Mouse (Mus musculus) testis, postnatal 14 days (tissue): ENCODE measurements around the gene Arv1.
A peak's percentile ranks its signal among the peaks of the same experiment; 100 is the strongest.

Experiments used
- DNase-seq: peaks from one replicate; pipeline ENCODE4 v3.0.0; 2021; ENCODE audit warnings: low spot score

The Arv1 gene

DNA sequence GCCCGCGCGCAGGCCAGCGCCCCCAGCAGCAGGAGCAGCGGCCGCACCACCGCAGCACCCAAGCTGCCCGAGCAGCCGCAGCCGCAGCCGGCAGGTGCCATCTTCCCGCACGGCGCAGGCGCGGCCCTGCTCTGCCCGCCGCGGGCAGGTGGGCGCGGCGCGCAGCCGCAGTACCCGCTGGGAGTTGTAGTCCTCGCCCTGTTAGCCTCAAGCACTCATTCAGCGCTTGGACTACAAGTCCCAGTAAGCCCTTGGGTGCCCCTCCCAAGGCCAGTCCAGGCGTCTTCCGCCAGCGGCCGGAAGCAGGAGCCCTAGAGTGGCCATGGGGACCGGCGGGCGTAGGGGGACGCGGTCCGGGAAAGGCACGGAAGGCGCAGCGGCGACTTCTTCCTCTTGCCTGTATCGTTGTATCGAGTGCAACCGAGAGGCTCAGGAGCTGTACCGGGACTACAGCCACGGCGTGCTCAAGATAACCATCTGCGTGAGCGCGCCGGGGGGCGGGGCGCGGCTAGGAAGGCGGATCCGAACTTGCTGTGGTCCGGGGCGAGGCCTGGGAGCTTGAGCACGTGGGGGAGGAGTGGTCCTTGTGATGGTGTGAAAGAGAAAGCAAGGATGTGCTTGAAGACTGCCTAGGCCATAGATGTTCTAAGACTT, at the start of gene Arv1, which contains the start of gene Ttc13:
Gene Arv1, plus strand, starts transcription at position 278 of the 654 bp plus-strand sequence.
Gene Ttc13, minus strand, starts transcription at position 122 of the 654 bp plus-strand sequence.
- peak; percentile 98 for DNase-seq

DNA sequence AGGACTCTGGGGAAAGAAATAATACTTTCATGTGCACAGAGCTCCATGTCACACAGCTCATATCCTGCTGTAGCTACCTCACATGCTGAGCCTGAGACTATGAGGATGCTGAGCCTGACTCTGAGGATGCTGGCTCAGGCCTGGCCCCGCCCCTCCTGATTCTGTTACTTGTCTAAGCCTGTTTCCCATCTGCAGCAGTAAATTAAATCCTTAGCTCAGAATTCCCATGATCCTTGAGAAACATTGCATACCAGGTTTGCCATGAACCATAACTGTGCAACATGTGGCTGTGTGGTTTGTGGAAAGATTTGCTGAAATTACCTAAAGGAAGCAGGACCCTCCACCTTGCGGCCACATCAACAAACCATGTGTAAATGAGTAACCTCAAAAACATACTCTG, 49.6 kb upstream of the Arv1 start:
- DNase-seq, result no peak

DNA sequence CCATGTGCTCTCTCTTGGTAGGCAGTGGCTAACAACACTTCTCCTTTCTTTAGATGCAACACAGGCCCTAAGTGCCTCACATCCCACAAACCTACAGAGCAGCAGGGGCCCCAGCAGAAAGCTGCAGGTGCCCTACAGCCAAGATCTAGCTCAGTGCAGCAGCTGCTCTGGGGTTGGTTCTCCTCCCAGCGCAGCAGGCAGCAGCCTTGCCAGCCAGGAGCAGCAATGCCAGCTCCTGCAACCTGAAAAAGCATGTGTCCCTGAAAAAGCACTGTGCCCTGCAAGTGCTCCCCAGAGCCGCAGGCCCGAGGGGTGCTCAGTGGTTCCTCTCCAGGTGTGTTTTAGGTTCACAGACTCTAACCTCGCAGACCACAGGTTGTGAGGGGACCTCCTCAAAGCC, 45.3 kb upstream of the Arv1 start:
- DNase-seq, result no peak

DNA sequence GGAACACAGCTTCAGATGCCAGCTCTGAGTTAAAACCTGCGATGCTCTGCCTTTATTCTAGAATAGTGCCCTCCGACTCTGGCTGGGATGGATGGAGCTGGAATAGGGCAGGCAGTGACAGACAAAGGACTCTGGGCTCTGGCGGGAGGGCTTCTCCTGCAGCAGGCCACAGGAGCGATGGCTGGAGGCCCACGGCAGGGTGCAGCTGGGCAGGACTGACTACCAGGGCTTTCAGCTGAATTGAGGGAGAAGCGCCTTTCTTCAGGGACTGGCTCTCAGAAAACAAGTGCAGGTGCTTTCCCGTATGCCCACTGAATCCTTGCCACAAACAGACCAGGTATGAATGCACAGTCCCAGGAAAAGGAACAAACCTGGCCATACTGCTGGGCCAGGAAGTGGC, 44.9 kb upstream of the Arv1 start:
- DNase-seq, result no peak

DNA sequence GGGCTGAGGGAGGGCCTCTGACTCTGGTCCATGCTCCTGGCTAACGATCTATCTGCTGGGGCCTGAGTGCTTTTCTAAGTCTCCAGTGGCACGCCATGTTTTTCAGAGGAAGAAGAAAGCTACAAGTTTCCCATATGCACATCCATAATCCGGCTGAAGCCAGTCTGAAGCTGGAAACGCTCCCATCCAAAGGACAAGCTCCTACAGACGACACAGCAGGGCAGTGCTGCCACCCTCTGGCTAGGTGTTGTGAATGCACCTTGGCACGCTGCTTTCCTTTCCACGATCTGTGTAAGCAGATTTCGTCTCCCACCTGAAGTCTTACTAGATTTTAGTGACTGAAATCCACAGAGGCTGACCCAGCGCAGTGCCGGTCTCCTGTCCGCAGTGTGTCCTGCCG, 44.5 kb upstream of the Arv1 start:
- peak; percentile 61 for DNase-seq

DNA sequence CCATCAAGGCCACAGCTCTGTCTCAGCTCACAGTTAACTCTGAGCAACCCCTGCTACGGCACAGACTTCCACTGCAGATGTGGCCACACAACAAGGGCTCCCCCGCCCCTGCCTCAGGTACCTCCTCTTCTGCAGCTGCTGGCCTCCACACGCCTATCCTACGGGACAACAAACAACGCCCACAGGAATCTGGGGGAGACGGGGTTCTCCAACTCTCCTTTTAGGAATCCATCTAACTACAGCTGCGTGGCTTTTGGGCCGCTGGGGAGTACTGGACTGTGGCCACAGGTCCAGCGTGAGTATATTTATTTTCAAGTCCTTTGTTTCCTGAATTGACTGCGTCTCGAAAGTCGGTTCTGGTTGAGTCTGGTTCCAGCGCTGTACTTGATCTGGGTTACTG, 43.7 kb upstream of the Arv1 start:
- no peak for DNase-seq

DNA sequence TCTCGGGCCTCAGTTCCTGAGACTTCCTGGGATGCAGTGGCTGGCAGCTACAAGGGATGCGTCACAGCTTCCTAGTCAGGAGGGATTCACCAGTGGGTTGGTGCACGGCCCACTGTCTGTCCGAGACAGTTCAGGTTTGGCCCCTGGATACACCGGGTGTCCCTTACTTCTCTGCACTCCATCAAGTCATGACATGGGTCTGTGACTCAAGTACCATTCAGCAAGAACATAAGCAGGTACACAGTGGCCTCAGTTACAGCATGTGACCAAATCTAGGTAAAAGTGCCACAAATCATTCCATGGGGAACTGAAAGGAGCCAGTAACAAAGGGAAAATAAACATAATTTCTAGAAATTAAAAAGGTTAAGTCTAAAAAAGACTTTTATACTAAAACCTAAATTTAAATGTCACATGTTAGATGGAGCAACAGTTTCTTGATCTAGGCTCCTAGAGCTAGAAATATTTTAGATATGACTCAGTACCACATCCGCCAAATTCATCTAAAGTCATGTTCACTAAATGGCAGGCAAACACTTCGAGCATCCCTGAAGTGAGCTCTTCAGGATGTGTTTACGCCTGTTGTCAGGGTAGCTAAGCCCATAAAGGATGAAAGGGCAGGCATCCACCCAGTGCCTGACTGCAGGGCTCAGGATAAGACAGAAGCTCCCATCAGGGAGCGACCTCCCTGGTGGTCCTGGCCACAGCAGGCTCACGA, 40.7 kb upstream of the Arv1 start:
- no peak for DNase-seq

DNA sequence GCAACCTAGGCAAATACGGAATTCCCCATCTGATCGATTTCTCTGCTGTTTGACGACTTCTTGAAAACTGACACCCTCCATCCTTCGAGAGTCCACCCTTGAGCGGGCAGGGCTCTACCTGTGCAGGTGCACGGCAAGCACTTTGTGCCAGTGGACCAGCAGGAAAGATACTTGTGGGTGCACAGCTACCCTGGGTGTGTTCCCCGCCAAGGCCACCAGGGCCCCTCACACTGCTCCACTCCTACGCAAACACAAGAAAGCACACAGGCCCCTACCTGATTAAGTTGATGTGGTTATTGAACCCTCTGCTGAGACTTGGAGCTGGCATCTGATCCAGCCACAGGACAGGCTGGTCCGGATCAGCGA, 40.2 kb upstream of the Arv1 start:
- DNase-seq, result no peak

DNA sequence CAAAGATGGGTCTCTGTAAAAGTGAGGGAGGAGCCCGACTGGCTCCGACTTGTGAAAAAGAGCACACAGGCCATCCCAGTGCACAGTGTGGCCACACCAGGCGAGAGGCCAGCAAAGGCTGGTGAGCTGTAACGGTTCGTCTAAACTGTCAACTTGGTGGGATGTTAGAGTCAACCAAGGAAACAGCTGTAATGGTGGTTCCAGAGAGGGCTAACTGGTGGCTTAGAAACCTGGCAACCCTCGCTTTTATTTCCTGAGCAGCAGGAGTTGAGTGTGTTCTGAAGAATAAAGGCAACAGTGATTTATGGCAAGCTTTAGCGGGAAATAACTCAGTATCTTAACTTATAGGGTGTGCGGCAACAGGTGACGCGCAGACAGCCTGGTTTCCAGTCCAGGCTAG, 39.7 kb upstream of the Arv1 start:
- DNase-seq, result no peak

DNA sequence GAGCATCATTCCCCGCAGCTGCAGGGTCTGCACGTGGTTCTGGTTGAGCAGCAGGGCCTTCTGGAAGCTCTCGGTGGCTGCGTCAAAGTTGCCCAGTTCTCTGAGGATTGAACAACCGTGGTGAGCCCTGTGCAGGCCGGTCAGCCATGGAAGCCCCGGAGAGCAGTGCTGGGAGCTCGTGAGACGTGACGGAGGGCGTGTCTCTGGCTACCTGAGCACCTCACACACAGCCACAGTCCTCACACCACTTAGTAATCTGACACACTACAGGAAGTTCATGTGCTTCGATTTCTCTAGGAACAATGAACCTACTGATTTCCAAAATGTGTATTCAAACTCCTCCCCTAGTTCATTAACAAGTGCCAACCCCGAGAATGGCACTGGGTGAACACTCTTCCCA, 33.0 kb upstream of the Arv1 start:
- no peak for DNase-seq

DNA sequence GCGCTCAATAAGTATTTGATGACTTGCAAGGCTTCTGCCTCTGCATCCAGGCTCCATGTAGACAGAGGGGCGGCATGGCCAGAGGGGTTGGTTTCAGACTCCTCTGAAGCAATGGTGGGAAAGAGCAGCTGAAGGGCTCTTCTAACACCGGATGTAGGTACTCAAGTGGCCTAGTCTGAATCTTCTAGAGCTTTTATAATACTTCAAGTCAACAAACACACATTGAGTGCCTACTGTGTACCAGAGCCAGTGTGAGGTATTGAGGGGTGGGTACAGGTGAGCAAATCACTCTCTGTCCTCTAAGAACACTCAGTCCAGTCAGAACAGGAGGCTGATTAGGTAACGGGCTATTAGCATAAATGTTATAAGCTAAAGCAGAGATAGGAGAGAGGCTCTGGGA, 30.2 kb upstream of the Arv1 start:
- no peak for DNase-seq

DNA sequence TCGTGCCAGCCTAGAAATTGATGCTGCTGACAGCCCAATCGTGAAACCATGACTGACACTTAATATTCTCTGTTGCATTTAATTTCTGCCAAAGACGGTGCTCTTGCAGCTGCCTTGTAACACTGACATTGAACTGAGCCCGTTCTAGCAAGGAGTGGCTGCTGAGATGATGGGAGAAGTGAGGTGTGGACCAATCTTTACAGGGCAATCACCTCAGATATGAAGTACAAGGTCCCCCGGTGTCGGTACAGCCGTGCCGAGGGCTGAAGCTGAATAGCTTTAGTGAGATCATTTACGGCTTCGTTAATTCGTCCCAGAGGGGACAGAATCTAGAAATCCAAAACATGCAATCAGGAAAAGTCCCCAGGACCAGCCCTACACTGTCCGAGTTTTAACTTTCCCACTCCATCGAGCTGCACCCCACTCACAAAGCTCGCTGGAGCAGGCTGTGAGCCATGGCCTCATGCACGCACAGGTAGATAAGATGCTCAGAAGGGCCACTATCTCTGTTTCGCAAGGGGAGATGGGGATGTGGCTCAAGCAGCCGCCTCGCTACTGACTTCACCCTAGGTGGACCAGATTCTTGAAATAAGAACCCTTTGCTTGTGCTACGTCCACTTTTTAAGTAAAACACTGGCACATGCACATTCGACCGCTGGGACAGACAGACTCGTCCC, 26.4 kb upstream of the Arv1 start:
- DNase-seq, result no peak

DNA sequence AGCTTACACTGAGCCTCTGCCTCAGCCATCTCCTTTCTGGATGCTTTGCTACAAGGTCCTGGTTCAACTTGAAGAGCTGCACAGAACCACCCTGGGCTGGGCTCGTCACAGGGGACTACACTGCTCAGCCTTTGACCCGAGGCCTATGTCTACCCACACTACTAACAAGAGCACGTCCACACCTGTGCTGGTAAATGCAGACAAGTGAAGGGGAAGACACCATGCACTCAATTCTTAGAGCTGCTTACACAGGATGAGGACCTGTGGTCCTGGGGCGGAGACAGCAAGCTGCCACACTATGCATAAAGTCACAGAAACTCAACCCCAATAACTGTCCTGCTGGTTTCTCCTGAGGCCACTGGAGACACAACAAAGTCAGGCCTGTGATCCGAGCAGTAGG, 21.7 kb upstream of the Arv1 start:
- DNase-seq, result no peak

DNA sequence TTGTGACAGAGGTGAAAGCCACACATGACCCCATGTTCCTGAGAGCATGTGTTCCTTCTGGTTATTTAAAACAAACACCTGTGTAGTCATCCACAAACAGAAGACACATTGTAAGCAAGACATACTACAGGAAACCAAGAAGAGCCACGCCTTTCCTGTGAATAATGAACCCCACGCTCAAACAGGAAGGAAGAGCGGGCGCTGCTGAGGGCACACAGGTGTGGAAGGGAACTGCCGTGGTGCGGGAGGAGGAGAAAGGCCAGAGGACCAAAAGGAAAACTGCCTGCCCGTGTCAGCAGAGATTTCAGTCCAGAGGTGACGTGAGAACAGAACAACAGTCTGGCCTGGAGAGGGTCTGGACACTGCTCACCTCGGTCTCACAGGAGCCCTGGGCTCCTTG, 20.9 kb upstream of the Arv1 start:
- no peak for DNase-seq

DNA sequence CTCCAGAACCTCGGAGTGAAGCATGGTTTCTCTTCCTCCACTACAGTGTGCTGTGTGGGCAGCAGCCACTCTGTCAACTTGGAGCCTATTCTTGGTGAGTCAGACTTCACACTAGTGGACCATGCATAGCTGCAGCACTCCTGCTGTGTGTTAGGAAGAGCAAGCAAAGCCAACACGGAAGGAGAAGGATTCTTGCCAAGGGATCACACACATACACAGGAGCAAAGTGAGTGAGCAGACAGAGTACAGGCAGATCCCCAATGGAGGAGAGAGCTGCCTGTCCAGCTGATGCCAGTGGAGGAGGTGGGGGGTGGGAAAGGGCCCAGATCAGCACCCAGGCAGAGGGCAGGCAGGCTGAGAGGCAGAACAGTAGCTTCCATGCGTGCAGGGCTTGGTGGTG, 19.8 kb upstream of the Arv1 start:
- DNase-seq, result no peak

DNA sequence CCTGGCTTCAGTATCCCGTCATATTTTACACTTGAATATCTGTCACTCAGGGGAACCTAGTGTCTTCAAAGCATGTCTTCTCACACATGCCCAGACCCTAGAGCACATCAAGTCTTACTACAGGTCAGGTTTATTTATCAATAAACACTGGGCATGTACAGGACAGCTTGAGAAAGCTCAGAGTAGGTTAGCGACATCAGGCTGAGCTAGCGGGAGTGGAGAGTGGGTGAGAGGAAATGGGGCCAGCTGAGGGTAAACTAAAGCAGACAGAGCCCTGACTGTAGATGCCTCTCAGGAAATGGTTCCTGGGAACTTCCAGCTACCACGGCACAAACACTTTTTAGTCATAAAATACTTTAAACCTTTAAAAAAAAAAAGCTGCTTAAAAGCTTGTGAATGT, 18.4 kb upstream of the Arv1 start:
- no peak for DNase-seq

DNA sequence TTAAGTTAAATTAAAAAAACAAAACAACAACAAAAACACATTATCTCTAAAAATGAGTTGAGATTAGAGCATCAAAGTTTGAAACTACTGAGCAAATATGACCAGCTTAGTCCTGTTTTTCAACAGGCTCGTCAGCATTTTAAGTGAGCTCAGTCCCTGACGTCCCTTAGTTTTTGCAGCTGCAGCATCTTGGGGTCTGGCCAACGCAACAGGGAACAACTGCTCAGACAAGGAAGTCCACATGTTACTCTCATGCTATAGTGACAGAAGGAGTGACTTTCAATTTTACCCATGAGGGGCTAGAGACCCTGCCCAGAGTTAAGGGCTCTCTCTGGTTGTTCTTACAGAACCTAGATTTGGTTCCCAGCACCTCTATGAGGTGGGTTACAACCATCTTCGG, 17.6 kb upstream of the Arv1 start:
- DNase-seq, result no peak

DNA sequence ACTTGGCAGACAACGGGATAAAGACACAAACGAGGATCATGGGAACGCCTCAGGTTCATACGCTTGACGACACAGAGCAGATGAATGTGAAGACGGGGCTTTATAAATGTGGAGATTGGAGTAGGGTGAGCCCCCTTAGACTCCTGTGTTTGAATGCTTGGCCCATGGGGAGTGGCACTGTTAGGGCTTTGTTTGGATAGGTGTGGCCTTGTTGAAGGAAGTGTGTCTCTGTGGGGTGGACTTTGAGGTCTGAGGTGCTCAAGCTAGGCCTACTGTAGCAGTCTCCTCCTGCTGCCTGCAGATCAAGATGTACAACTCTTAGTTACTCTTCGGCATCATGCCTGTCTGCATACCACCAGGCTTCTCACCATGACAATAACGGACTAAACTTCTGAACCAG, 16.1 kb upstream of the Arv1 start:
- DNase-seq, result no peak

DNA sequence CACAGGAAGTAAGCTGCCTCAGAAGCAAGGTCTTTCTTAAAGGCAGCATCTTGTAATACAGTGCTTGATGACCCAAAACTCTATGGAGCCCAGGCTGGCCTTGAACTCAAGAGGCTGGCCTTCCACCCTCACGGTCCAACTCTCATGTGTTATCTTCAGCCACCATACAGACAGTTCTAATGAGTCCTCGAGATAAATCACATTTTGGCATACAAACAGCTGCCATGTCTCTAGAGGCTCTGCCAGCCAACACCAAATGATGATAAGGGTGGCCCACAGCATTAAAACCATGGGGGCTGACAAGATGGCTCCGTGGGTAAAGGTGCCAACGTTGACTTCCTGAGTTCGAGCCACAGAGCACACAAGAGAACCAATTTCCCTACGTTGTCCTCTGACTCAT, 8.7 kb upstream of the Arv1 start:
- no peak for DNase-seq

DNA sequence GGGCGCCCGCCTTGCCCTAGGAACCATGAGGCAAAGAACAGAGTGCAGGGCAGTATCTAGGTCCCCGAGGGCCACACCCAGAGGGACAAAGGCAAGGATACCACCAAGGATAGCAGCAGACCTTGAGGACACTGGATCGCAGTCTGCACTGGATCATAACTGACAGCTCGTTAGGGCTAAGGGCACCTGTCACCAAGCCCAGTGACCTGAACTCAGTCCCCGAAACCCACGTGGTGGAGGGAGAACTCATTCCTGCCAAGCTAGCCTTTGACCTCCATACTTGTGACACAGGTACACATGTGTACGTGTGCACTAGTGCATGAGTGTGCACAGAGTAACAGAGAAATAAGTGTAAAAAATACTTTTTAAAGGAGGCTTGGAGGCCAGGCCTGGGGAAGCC, 6.2 kb upstream of the Arv1 start:
- DNase-seq, result no peak

DNA sequence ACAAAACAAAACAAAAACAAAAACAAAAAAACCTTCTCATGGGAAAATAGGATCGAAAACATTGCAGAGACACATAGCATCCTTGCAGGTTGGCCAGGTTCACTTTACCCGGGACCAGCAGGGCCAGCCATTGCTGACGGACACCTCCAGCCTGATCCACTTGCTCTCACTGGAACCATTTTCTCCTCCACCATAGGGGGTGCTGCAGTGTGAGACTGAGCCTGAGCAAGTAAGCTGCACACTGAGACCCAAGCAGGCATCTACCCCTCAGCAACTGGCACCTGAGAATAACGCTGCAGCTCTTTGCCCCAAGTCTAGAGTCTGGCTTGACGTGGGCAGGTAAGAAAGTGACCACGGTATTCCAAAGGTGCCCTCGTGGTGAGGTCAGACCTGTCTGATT, 1.8 kb upstream of the Arv1 start:
- no peak for DNase-seq

DNA sequence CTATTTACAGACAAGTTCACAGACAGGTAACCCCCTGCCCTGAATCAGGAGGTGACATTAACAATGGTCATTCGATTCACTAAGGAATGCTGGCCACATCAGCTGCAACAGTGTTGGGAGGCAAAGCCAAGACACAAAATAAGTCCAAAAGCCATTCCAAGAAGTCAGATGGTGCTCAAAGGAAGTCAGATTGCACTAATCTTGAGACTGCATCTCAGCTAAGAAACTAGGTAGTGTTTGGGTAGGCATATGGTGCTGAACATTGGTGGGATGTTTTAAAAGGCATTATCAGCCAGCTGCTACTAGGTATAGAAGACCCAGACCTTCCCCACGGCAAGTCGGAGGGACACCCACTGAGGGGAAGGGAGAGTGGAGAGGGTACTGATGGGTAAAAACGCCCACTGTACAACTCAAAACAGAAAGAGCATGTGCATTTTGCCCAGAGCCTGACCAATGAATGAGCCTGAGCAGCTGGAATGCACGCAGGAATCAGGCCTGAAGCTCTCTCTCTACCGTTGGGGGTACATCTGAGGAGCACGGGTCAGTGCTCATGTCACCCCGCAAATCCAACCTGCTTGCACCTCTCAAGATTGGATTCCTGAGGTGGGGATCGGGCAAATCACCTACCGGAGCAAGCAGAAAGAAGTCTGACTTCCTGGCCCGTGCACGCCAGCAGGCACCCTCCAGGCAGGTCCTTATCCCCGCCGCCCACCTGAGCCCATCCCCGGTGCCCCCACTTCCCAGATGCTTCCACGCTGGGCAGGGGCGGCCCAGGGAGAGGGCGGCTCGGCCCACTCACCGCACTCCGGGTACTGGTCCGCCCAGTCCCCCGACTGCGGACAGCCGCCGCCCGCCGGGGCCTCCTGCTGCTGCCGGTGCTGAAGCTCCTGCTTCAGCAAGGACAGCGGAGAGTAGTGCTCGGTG, 739 bp upstream of the Arv1 start:
- DNase-seq, result no peak

DNA sequence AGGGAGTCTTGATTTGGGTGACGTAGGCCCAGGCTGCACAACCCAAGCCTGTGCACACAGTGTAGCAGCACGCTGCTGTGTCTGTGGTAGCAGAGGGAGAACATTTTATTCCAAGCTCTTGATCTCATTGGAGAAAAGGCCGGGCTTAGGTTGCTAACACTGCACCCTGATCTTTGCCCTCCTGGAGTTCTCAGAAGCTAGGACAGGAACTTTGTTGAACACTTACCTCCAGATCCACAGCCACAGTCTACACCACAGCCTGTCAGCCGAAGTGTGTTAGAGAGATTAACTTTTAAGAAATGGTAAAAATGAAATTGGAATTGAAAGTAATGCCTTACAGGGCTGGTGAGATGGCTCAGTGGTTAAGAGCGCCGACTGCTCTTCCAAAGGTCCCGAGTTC, 2.4 kb downstream of the Arv1 start:
- no peak for DNase-seq
